Mouse (Mus musculus): Measurements from ENCODE around the gene Cbx1.

GRCm38 (mm10) chr11:96839877-96840276, 51.0 kb downstream of the Cbx1 start:
- TF ChIP-seq GATA1 (IDR thresholded peaks at IDR 0.05; ENCODE audit: borderline replicate concordance, low read length), result no peak
- TF ChIP-seq FLI1 (IDR thresholded peaks at IDR 0.05; ENCODE audit: low read length), result no peak
